Mouse (Mus musculus) forebrain, embryonic 10.5 days (tissue): Measurements from ENCODE around the gene Ninl. TPM values are rescaled to one million over a fixed set of nuclear protein-coding genes. Genes with fewer than 3 reads are reported as not detected.

Experiments
- polyA plus RNA-seq: library from polyadenylated mRNA; unstranded; fragments of >200 nt; fragmentation: Nextera tagmentation; extraction: Ambion mirVana; gene quantifications from 2 replicates; pipeline ENCODE4 v1.2.1, GENCODE M21; 2016

Gene Ninl
- polyA plus RNA-seq, 1 experiment from 2014 or later = 28.5 TPM

Other genes with a start within 250 kb of the Ninl start
- gene Abhd12, start 134.6 kb downstream of the Ninl start, polyA plus RNA-seq = 46.5 and 48.4 TPM in 2 replicates
- gene Gins1, start 134.0 kb downstream of the Ninl start, polyA plus RNA-seq = 83.7 and 86.6 TPM in 2 replicates
- gene Nanp, start within 50 bp of the Ninl start, polyA plus RNA-seq = 55.2 and 63.9 TPM in 2 replicates
- not detected in 2 replicates for gene Gm14151, start 53.0 kb upstream of the Ninl start, polyA plus RNA-seq
- not detected in 2 replicates for gene Gm14147, start 58.9 kb upstream of the Ninl start, polyA plus RNA-seq